Mouse (Mus musculus): ENCODE measurements at regions not wholly inside any gene's neighbourhood (a gene's known extent, or its start where the extent isn't known, plus 50 kb on each side); places are given as distances from the start of the nearest gene placed in this dataset.
A peak's percentile ranks its signal among the peaks of the same experiment; 100 is the strongest.

GRCm38 (mm10) chr4:58661781-58662293, 108.1 kb upstream of the Lpar1 start:
- DNase-seq (ENCODE audit: low read depth) = no peak

- DNase-seq (ENCODE audit: low read depth) = no peak
These were observed 106.8 kb upstream of the Lpar1 start for GRCm38 (mm10) chr4:58660511-58660910.

GRCm38 (mm10) chr4:58658206-58658605, 104.5 kb upstream of the Lpar1 start:
- peak; percentile 31 for DNase-seq (ENCODE audit: low read depth)

- DNase-seq (ENCODE audit: low read depth) = no peak
These were observed 94.1 kb upstream of the Lpar1 start for GRCm38 (mm10) chr4:58647761-58648295.

GRCm38 (mm10) chr4:58646821-58647220, 93.1 kb upstream of the Lpar1 start:
- no peak for DNase-seq (ENCODE audit: low read depth)

GRCm38 (mm10) chr4:58643371-58643770, 89.7 kb upstream of the Lpar1 start:
- no peak for DNase-seq (ENCODE audit: low read depth)

GRCm38 (mm10) chr4:58642236-58642635, 88.5 kb upstream of the Lpar1 start:
- peak; percentile 29 for DNase-seq (ENCODE audit: low read depth)

- no peak for DNase-seq (ENCODE audit: low read depth)
These were observed 79.0 kb upstream of the Lpar1 start for GRCm38 (mm10) chr4:58632696-58633095.

GRCm38 (mm10) chr4:58631415-58631814, 77.7 kb upstream of the Lpar1 start:
- peak; percentile 84 for DNase-seq (ENCODE audit: low read depth)

GRCm38 (mm10) chr4:58627021-58627420, 73.3 kb upstream of the Lpar1 start:
- no peak for DNase-seq (ENCODE audit: low read depth)

GRCm38 (mm10) chr4:58624059-58624458, 70.4 kb upstream of the Lpar1 start:
- DNase-seq (ENCODE audit: low read depth) = peak; percentile 37

- no peak for DNase-seq (ENCODE audit: low read depth)
These were observed 66.9 kb upstream of the Lpar1 start for GRCm38 (mm10) chr4:58620641-58621040.

- no peak for DNase-seq (ENCODE audit: low read depth)
These were observed 63.6 kb upstream of the Lpar1 start for GRCm38 (mm10) chr4:58617261-58617660.

- no peak for DNase-seq (ENCODE audit: low read depth)
These were observed 59.8 kb upstream of the Lpar1 start for GRCm38 (mm10) chr4:58613536-58613935.

GRCm38 (mm10) chr4:58613022-58613421, 59.3 kb upstream of the Lpar1 start:
- DNase-seq (ENCODE audit: low read depth) = no peak

- no peak for DNase-seq (ENCODE audit: low read depth)
These were observed 53.8 kb upstream of the Lpar1 start for GRCm38 (mm10) chr4:58607491-58607890.

- peak; percentile 37 for DNase-seq (ENCODE audit: low read depth)
These were observed 52.2 kb upstream of the Lpar1 start for GRCm38 (mm10) chr4:58605941-58606340.
